In the genomic region with DNA sequence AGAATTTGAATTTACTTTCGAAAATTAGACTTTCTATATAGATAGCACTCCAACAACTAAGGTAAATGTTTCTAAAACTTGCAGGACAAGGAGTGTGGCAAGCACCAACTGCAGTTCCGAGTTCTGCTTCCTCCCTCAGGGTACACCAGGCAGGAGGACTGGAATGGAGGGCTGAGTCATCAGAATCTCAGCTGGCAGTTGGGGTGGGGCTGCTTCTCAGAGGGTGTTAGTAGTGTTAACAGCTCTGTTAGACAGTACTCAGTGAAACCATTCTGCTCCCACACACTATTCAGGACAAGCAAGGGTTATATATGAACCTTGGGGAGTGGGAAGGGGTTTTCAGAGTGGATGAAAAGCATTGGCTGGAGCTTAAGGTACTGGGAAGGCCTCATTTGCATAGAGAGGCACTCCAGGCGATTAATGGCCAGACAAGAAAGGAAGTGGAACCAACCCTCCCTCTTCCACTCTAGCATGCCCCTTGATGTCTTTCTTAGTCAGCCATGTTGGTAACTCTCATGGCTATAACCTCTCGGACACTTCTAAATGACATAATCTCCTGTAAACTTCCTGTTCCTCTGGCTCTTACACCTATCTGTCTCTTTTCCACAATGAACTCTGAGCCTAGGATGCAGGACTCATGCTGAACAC, we compare ENCODE assay signal across 15 mouse cellular contexts.
DNase-seq lines count a peak whose midpoint lies in the region; TF ChIP-seq lines count a peak whose summit lies in the region.
"Had no signal": no experiment of that assay in that cellular context is flagged by ENCODE, and none has a peak within 500 bp of the region (broad histone marks: within the 10 kb centered on the region; RNA-seq: fewer than 3 reads in every experiment).

No protein-coding gene starts in this region.

- H3K36me3 ChIP-seq in testis, adult 2 months (ENCODE audit: control insufficient read depth, insufficient read depth, low read length), result no peaks in the 10 kb centered on the region
- H3K36me3 ChIP-seq in myocyte (ENCODE audit: control insufficient read depth, insufficient read depth), result no peaks in the 10 kb centered on the region
- H3K36me3 ChIP-seq: hindbrain, embryonic 15.5 days; midbrain, embryonic 12.5 days had no signal

- DNase-seq in layer of hippocampus, adult 2 months (ENCODE audit: low spot score in 2 of 2), result no peak
- DNase-seq in layer of hippocampus, adult 8-10 months (ENCODE audit: low spot score in 2 of 2), result no peak
- no peak for DNase-seq in testis, postnatal 10 days (ENCODE audit: low spot score)
- DNase-seq in WW6 (ENCODE audit: low read depth, low spot score), result peak; percentile 20
- no peak for DNase-seq in B cell, adult 2 months
- DNase-seq in yolk sac, embryonic 10.5 days (ENCODE audit: low spot score), result no peak
- DNase-seq: cerebellum, adult 18-20 months; forebrain, postnatal 0 days; gastrocnemius, postnatal 36 days; kidney, adult 18-20 months; thymus, postnatal 14 days had no signal

- H3K27ac ChIP-seq in layer of hippocampus, adult 2 months, result peak overlapping the region; percentile 14; the same call in 1 of the 2 replicates
- peak overlapping the region; percentile 51 for H3K27ac ChIP-seq in testis, adult 2 months (ENCODE audit: control insufficient read depth, insufficient read depth, low read depth, low read length)
- H3K27ac ChIP-seq: hindbrain, embryonic 15.5 days; midbrain, embryonic 12.5 days had no signal

- no peak overlapping the region for H3K4me2 ChIP-seq in myocyte (ENCODE audit: low read depth)
- H3K4me2 ChIP-seq: hindbrain, embryonic 15.5 days; midbrain, embryonic 12.5 days had no signal

- H3K27me3 ChIP-seq in testis, adult 2 months (ENCODE audit: control insufficient read depth, insufficient read depth, low read length), result no peaks in the 10 kb centered on the region
- H3K27me3 ChIP-seq in myocyte (ENCODE audit: control insufficient read depth, insufficient read depth, insufficient read length), result no peaks in the 10 kb centered on the region
- H3K27me3 ChIP-seq: hindbrain, embryonic 15.5 days; midbrain, embryonic 12.5 days had no signal

- H3K4me1 ChIP-seq in testis, adult 2 months (ENCODE audit: control insufficient read depth, insufficient read depth, low read length), result no peaks in the 10 kb centered on the region; the same call in 1 of the 2 replicates
- H3K4me1 ChIP-seq: midbrain, embryonic 12.5 days had no signal

- no peak for TF ChIP-seq CTCF in layer of hippocampus, adult 2 months (conservative IDR thresholded peaks at IDR 0.05)
- TF ChIP-seq CTCF in testis, adult 2 months (IDR thresholded peaks at IDR 0.05; ENCODE audit: control insufficient read depth, insufficient read depth, insufficient replicate concordance, low read depth, low read length), result no peak

- no peak overlapping the region for H3K4me3 ChIP-seq in layer of hippocampus, adult 2 months
- H3K4me3 ChIP-seq in testis, adult 2 months (ENCODE audit: control insufficient read depth, low read depth, low read length), result no peak overlapping the region
- no peak overlapping the region for H3K4me3 ChIP-seq in myocyte
- H3K4me3 ChIP-seq: hindbrain, embryonic 15.5 days; midbrain, embryonic 12.5 days had no signal

- no peak for TF ChIP-seq POLR2A in testis, adult 2 months (IDR thresholded peaks at IDR 0.05; ENCODE audit: control insufficient read depth, low read depth, low read length)
- TF ChIP-seq POLR2A in myocyte (IDR thresholded peaks at IDR 0.05; ENCODE audit: insufficient read length, low read depth), result no peak

- no peaks in the 10 kb centered on the region for H3K79me2 ChIP-seq in myocyte (ENCODE audit: control insufficient read depth, insufficient read depth)

- no peak overlapping the region for H3ac ChIP-seq in myocyte (ENCODE audit: control insufficient read depth, insufficient read length)

TF ChIP-seq in myocyte, 11 proteins besides CTCF, POLR2A, EP300 and RAD21:
- peak in 1 of 3 experiments; percentile 69 for TF ChIP-seq MYOG (IDR thresholded peaks at IDR 0.05; ENCODE audit: control insufficient read depth in 1 of 3, insufficient read depth in 1 of 3, insufficient read length in 2 of 3, low read depth in 2 of 3)
- TF ChIP-seq MYOD1 (IDR thresholded peaks at IDR 0.05; ENCODE audit: control insufficient read depth in 1 of 3, insufficient read length in 2 of 3, low read depth in 2 of 3), result peak in 2 of 3 experiments; percentile 18 to 36
- TF ChIP-seq CEBPB (IDR thresholded peaks at IDR 0.05; ENCODE audit: insufficient read depth, poor library complexity, severe bottlenecking), result no peak
- no peak for TF ChIP-seq TCF3 (IDR thresholded peaks at IDR 0.05; ENCODE audit: insufficient read length, low read depth)
TF ChIP-seq in myocyte: peak in this region for 2.
